8 mouse cellular contexts compared by ENCODE assay signal in the genomic region with DNA sequence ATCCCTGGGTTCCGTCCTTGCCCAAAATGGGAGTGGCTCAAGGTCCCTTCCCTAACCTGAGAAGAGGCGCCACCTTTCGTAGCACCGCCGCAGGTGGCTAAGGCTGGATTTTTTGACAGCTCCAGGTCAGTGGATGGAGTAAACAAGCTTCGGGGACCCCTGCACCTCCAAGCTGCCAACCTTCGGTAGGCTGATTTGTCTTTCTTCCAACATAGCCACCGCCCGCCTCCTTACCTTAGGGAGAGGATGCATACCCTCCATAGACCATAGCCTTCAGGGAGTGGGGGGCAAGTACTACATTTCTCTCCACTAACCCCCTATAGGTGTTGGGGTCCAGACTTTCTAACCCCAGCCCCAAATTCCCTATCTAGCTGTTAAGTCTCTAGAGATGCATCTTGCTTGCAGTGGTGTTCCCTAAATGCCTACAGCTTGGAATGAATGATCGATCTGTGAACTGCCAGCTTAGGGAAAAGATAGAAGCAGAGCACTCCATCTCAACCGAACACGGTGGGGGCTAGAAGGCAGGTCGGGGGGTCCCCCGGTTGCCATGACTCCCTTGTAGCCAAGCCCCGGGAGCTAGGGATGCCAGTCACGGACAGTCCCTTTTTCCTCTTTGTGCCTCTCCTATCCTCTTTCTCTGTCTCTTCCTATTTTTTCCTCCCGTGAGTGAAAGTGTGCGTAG. TPM values are rescaled to one million over a fixed set of nuclear protein-coding genes. Genes with fewer than 3 reads are reported as not detected.
DNase-seq lines count a peak whose midpoint lies in the region; ATAC-seq lines count a peak whose summit lies in the region.

No protein-coding gene starts in this region.

- H3K4me1 ChIP-seq in embryonic facial prominence, embryonic 13.5 days = peaks cover 19% of the 10 kb centered on the region
- peaks cover 20% of the 10 kb centered on the region for H3K4me1 ChIP-seq in limb, embryonic 12.5 days (replicated peaks)

- H3K4me2 ChIP-seq in embryonic facial prominence, embryonic 13.5 days = peak overlapping the region; percentile 66
- H3K4me2 ChIP-seq in limb, embryonic 12.5 days = peak overlapping the region; percentile 74

- H3K36me3 ChIP-seq in embryonic facial prominence, embryonic 13.5 days = no peaks in the 10 kb centered on the region
- H3K36me3 ChIP-seq in limb, embryonic 12.5 days = no peaks in the 10 kb centered on the region

- intact Hi-C loops in left cerebral cortex, postnatal 14 days (cut with DNase I) = loop anchor here (2.0 kb wide), 2 partner anchors 171 to 205 kb away; no protein-coding TSS in a partner anchor

- peaks cover 47% of the 10 kb centered on the region for H3K27me3 ChIP-seq in embryonic facial prominence, embryonic 13.5 days
- H3K27me3 ChIP-seq in limb, embryonic 12.5 days = peaks cover 60% of the 10 kb centered on the region

- 3% methylated on average over 18 of the region's 18 CpGs for WGBS in embryonic facial prominence, embryonic 13.5 days
- 4% methylated on average over 18 of the region's 18 CpGs for WGBS in limb, embryonic 12.5 days

- H3K27ac ChIP-seq in embryonic facial prominence, embryonic 13.5 days = no peak overlapping the region
- no peak overlapping the region for H3K27ac ChIP-seq in limb, embryonic 12.5 days

- H3K9ac ChIP-seq in embryonic facial prominence, embryonic 13.5 days = 0 out of 2 replicates have a peak overlapping the region, but pooled peaks have one; percentile 1
- 0 out of 2 replicates have a peak overlapping the region, but pooled peaks have one; percentile 31 for H3K9ac ChIP-seq in limb, embryonic 12.5 days (replicated peaks)

- H3K4me3 ChIP-seq in embryonic facial prominence, embryonic 13.5 days = peak overlapping the region; percentile 35
- H3K4me3 ChIP-seq in limb, embryonic 12.5 days (replicated peaks) = peak overlapping the region; percentile 42

- peak; percentile 21 to 22 for DNase-seq in left cerebral cortex, adult 8-10 months (ENCODE audit: low spot score in 2 of 2)
- DNase-seq in left cerebral cortex, postnatal 14 days (ENCODE audit: low spot score in 2 of 2) = no peak
- peak; percentile 38 for DNase-seq in retina, postnatal 1 day
- no peak for DNase-seq in frontal cortex, postnatal 14 days (ENCODE audit: low spot score in 2 of 2)

- ATAC-seq in cerebellum, adult (ENCODE audit: insufficient number of reproducible peaks, low FRiP score, low TSS enrichment) = peak; percentile 36
- no peak for ATAC-seq in embryonic facial prominence, embryonic 13.5 days (ENCODE audit: insufficient number of reproducible peaks, insufficient read depth, low FRiP score, low TSS enrichment, low read depth)
- no peak for ATAC-seq in limb, embryonic 12.5 days (ENCODE audit: insufficient number of reproducible peaks, insufficient read depth, low FRiP score, low TSS enrichment, low read depth)
- ATAC-seq in erythroid progenitor cell, adult 5-6 weeks (replicated peaks; ENCODE audit: low FRiP score, poor library complexity, severe bottlenecking) = no peak

- H3K9me3 ChIP-seq in embryonic facial prominence, embryonic 13.5 days = no peaks in the 10 kb centered on the region
- H3K9me3 ChIP-seq in limb, embryonic 12.5 days = no peaks in the 10 kb centered on the region

RNA-seq across cellular contexts. Expression of a gene that starts 1.0 kb away (rescaled TPM):
- 100 to 1,000 TPM in 3 of 4 experiments, 10 to 100 TPM in 1; 99.5 to 125 (median 113) TPM for total RNA-seq in left cerebral cortex, adult 8-10 months (2022)
- total RNA-seq in left cerebral cortex, postnatal 14 days (2021) = 100 to 1,000 TPM; 164 to 170 TPM
- polyA plus RNA-seq in embryonic facial prominence, embryonic 13.5 days (2015; fragmentation: Nextera tagmentation; extraction: Ambion mirVana) = 3.7 and 4.2 TPM in 2 replicates
- polyA plus RNA-seq in limb, embryonic 12.5 days (2016; fragmentation: Nextera tagmentation; extraction: Ambion mirVana) = 0.97 and 1.7 TPM in 2 replicates
- not detected in 2 replicates for total RNA-seq in erythroid progenitor cell, adult 5-6 weeks (2015; ENCODE audit: low replicate concordance)
- 0.64 TPM in 1 of 2 replicates, not detected in the other for total RNA-seq in erythroid progenitor cell, adult 5-6 weeks (2017; ENCODE audit: low replicate concordance)

Comparison
In these comparisons a context has a peak if more than half of its experiments do, and no peak if none do; other contexts are left out.
1. DNase-seq: peak in left cerebral cortex, adult 8-10 months (2 of 2) and retina, postnatal 1 day (single experiment); none in left cerebral cortex, postnatal 14 days (0 of 2) and frontal cortex, postnatal 14 days (0 of 2).
2. RNA of a gene that starts 1.0 kb away (total RNA-seq): 164 to 170 TPM in left cerebral cortex, postnatal 14 days and 99.5 to 125 TPM in left cerebral cortex, adult 8-10 months; 0.64 TPM in erythroid progenitor cell, adult 5-6 weeks; every median in the first group is over 10 times any median in the second.